ENCODE assay signal across 8 mouse cellular contexts in genomic region chr5:19907983-19908705, GRCm38 (mm10).
A peak's percentile ranks its signal among the peaks of the same experiment; 100 is the strongest.
DNase-seq lines count a peak whose midpoint lies in the region; ATAC-seq and TF ChIP-seq lines count a peak whose summit lies in the region.

No protein-coding gene starts in this region.

- H3K36me3 ChIP-seq in lung, embryonic 14.5 days (ENCODE audit: insufficient read depth), result no peaks in the 10 kb centered on the region
- no peaks in the 10 kb centered on the region for H3K36me3 ChIP-seq in embryonic facial prominence, embryonic 13.5 days
- H3K36me3 ChIP-seq in intestine, embryonic 15.5 days, result no peaks in the 10 kb centered on the region
- H3K36me3 ChIP-seq in stomach, postnatal 0 days (ENCODE audit: control insufficient read depth, insufficient read depth, low read length), result no peaks in the 10 kb centered on the region

- no peak overlapping the region for H3K9ac ChIP-seq in lung, embryonic 14.5 days
- H3K9ac ChIP-seq in embryonic facial prominence, embryonic 13.5 days, result peak overlapping the region; percentile 70
- no peak overlapping the region; the same call in 1 of the 2 replicates for H3K9ac ChIP-seq in intestine, embryonic 15.5 days
- H3K9ac ChIP-seq in stomach, postnatal 0 days (ENCODE audit: low read length), result 0 out of 2 replicates have a peak overlapping the region, but pooled peaks have one; percentile 0

- ATAC-seq in lung, embryonic 14.5 days (ENCODE audit: insufficient read depth), result peak; percentile 28; the same call in 1 of the 2 replicates
- no peak for ATAC-seq in embryonic facial prominence, embryonic 13.5 days (ENCODE audit: insufficient number of reproducible peaks, insufficient read depth, low FRiP score, low TSS enrichment, low read depth)
- ATAC-seq in intestine, embryonic 15.5 days, result no peak
- ATAC-seq in megakaryocyte-erythroid progenitor cell, adult 5-6 weeks (replicated peaks; ENCODE audit: low FRiP score, low TSS enrichment, poor library complexity, severe bottlenecking), result 0 out of 2 replicates have a peak, but pooled peaks have one; percentile 30
- ATAC-seq in stomach, postnatal 0 days (ENCODE audit: low FRiP score, low TSS enrichment), result no peak
- no peak for ATAC-seq in erythroid progenitor cell, adult 5-6 weeks (replicated peaks; ENCODE audit: low FRiP score, poor library complexity, severe bottlenecking)

- peaks cover 9% of the 10 kb centered on the region; the same call in 1 of the 2 replicates for H3K27me3 ChIP-seq in lung, embryonic 14.5 days (ENCODE audit: insufficient read depth, low read length)
- peaks cover 5% of the 10 kb centered on the region; the same call in 1 of the 2 replicates for H3K27me3 ChIP-seq in embryonic facial prominence, embryonic 13.5 days
- 0 out of 2 replicates have a peak, but pooled peaks cover 2% of the 10 kb centered on the region for H3K27me3 ChIP-seq in intestine, embryonic 15.5 days (replicated peaks)
- no peaks in the 10 kb centered on the region for H3K27me3 ChIP-seq in stomach, postnatal 0 days (ENCODE audit: control insufficient read depth, insufficient read depth, low read length)

- no peaks in the 10 kb centered on the region for H3K4me1 ChIP-seq in lung, embryonic 14.5 days (ENCODE audit: insufficient read depth)
- peaks cover 6% of the 10 kb centered on the region; the same call in 1 of the 2 replicates for H3K4me1 ChIP-seq in embryonic facial prominence, embryonic 13.5 days
- no peaks in the 10 kb centered on the region for H3K4me1 ChIP-seq in intestine, embryonic 15.5 days (replicated peaks)
- no peaks in the 10 kb centered on the region for H3K4me1 ChIP-seq in stomach, postnatal 0 days (replicated peaks; ENCODE audit: control insufficient read depth, insufficient read depth)

- no peak overlapping the region for H3K27ac ChIP-seq in lung, embryonic 14.5 days (ENCODE audit: low read depth)
- H3K27ac ChIP-seq in embryonic facial prominence, embryonic 13.5 days, result no peak overlapping the region
- no peak overlapping the region for H3K27ac ChIP-seq in intestine, embryonic 15.5 days
- H3K27ac ChIP-seq in stomach, postnatal 0 days (replicated peaks), result no peak overlapping the region

- TF ChIP-seq CTCF in lung, embryonic 14.5 days (IDR thresholded peaks at IDR 0.05; ENCODE audit: low read depth), result no peak
- no peak for TF ChIP-seq CTCF in stomach, postnatal 0 days (IDR thresholded peaks at IDR 0.05; ENCODE audit: low read depth)

- peak overlapping the region; percentile 64 for H3K4me2 ChIP-seq in lung, embryonic 14.5 days
- peak overlapping the region; percentile 86 for H3K4me2 ChIP-seq in embryonic facial prominence, embryonic 13.5 days
- H3K4me2 ChIP-seq in intestine, embryonic 15.5 days (replicated peaks), result peak overlapping the region; percentile 59
- H3K4me2 ChIP-seq in stomach, postnatal 0 days (replicated peaks; ENCODE audit: low read depth), result peak overlapping the region; percentile 58

- no peak for TF ChIP-seq EP300 in stomach, postnatal 0 days (optimal IDR thresholded peaks at IDR 0.05)

- WGBS in lung, embryonic 14.5 days, result 4% methylated on average over 16 of the region's 16 CpGs
- WGBS in embryonic facial prominence, embryonic 13.5 days, result 2% methylated on average over 16 of the region's 16 CpGs
- 4% methylated on average over 16 of the region's 16 CpGs for WGBS in intestine, embryonic 15.5 days
- 3% methylated on average over 16 of the region's 16 CpGs for WGBS in stomach, postnatal 0 days

- DNase-seq in lung, embryonic 14.5 days, result peak; percentile 23
- DNase-seq in lung, postnatal 36 days, result no peak
- DNase-seq in stomach, postnatal 0 days (ENCODE audit: low spot score), result no peak
- no peak for DNase-seq in spleen, postnatal 10 days (ENCODE audit: low spot score in 2 of 2)

- H3K4me3 ChIP-seq in lung, embryonic 14.5 days (ENCODE audit: low read depth, low read length), result peak overlapping the region; percentile 32
- H3K4me3 ChIP-seq in embryonic facial prominence, embryonic 13.5 days, result peak overlapping the region; percentile 51
- H3K4me3 ChIP-seq in intestine, embryonic 15.5 days (replicated peaks), result peak overlapping the region; percentile 23
- peak overlapping the region; percentile 29 for H3K4me3 ChIP-seq in stomach, postnatal 0 days (ENCODE audit: low read depth, low read length)

- no peaks in the 10 kb centered on the region for H3K9me3 ChIP-seq in lung, embryonic 14.5 days (ENCODE audit: low read depth, low read length)
- H3K9me3 ChIP-seq in embryonic facial prominence, embryonic 13.5 days, result no peaks in the 10 kb centered on the region
- H3K9me3 ChIP-seq in intestine, embryonic 15.5 days, result no peaks in the 10 kb centered on the region
- H3K9me3 ChIP-seq in stomach, postnatal 0 days (ENCODE audit: control insufficient read depth, low read length), result no peaks in the 10 kb centered on the region

Comparison
In these comparisons a context has a peak if more than half of its experiments do, and no peak if none do; other contexts are left out.
1. ATAC-seq: peak in lung, embryonic 14.5 days (single experiment) and megakaryocyte-erythroid progenitor cell, adult 5-6 weeks (single experiment); none in embryonic facial prominence, embryonic 13.5 days (single experiment), intestine, embryonic 15.5 days (single experiment), stomach, postnatal 0 days (single experiment) and erythroid progenitor cell, adult 5-6 weeks (single experiment).
2. H3K9ac ChIP-seq: peak in embryonic facial prominence, embryonic 13.5 days (single experiment) and stomach, postnatal 0 days (single experiment); none in lung, embryonic 14.5 days (single experiment) and intestine, embryonic 15.5 days (single experiment).
3. Peak in every context shown above with its lines, with median percentiles within 50 percentile points of each other: H3K4me2 ChIP-seq and H3K4me3 ChIP-seq.